Mouse (Mus musculus): ENCODE data around the gene Ncf4. TPM values are rescaled to one million over a fixed set of nuclear protein-coding genes. Genes with fewer than 3 reads are reported as not detected.

Ncf4 gene
- 100 to 1,000 TPM; 173 to 293 TPM for polyA plus RNA-seq (2017; shearing (Covaris generic))

DNA sequence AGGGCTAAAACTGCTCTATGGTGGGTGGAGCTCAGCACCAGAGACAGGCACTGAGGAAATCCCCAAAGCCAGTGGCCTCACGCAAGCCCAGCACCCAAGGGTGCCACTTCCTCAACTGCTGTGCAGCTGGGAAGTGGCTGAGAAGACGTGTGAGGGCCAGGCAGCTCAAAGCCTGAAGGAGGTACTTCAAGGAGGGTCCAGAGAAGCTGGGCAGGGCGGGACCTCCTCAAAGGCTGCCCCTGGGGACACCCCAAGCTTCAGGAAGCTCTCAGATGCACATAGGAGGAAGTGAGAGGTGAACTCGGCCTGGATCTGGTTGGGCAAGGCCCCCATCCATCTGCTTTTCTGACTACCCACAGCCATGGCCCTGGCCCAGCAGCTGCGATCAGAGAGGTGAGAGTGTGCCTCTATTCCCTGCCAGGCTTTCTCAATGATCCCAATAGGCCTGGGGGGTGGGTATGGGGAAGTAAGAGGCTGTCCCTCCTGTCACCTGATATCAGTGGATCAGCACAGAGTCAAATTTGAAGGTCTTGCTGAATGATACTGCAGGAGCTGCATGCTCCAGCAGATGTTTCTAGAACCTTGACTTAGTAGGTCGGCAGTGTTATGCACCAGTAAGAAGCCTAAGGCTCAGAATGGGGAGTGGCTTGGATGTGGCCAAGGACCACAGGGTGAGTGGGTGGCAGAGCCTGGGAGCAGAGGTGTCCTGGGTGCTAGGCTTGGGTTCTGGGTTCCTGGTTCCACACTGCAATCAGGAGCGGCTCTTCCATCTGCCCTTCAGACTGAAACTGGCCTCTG lies at the start of gene Ncf4:
TSS of gene Ncf4 (plus strand) at position 107 of the 798 bp plus-strand sequence.

DNA sequence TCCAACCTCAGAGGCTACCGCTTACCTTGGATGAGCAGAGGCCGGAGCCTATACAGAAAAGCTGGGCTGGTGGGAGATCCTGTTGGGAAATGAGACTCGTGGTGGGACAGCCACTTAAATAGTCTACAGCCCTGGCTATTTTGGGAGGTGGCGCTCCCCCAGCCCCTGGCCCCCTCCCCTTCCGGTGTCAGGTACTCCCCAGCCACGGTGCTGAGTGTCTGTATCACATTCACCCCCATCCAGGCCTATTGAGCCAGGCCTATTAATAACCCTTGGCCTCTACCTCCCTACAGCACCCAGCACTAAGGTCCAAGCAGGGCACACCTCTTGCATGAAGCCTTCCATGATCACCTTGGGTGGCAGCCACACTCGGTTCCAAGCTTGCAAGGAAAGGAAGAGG lies 38.3 kb upstream of the Ncf4 start, which contains the start of gene Pvalb:
TSS of gene Pvalb (minus strand) at position 89 of the 400 bp plus-strand sequence.

DNA sequence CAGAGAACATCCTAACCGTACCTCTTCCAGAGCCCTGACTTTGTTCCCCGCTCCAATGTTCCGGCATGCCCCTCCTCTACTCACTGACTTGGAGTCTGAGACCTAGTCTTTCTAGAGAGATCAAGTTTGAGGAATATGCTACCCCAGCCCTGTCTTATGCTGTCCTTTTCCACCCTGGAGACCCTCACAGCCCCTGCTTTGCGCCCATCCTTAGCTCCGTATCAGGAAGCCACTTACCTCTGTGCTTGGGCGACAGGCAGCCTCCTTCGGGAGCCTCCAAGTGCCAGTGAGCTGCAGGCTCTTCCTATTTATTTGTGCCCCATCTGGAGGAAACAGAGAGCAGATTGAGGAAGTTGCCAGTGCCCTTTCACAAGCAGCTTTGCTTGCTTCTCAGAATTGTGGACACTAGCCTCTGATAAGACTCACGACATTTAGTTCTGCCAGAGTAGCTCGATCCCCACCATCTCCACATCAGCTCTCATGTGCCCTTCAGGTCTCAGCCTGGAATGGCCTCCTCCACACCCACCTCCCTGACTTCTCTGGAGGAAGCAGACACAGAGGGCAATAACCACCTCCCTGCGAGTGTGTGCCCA lies 60.8 kb downstream of the Ncf4 start, which contains the start of gene Csf2rb2:
TSS of gene Csf2rb2 (minus strand) at position 381 of the 593 bp plus-strand sequence.

Other genes starting within 250 kb of the Ncf4 start
- gene Cacng2, start 124.8 kb upstream of the Ncf4 start, polyA plus RNA-seq (2017; shearing (Covaris generic)), result not detected
- gene Ift27, start 70.7 kb upstream of the Ncf4 start, polyA plus RNA-seq (2017; shearing (Covaris generic)), result 10 to 100 TPM; 58.1 to 62.2 TPM
- gene Pvalb, start 38.4 kb upstream of the Ncf4 start, polyA plus RNA-seq (2017; shearing (Covaris generic)), result not detected
- gene Csf2rb2, start 60.9 kb downstream of the Ncf4 start, polyA plus RNA-seq (2017; shearing (Covaris generic)), result under 1 TPM in 1 of 2 experiments, not detected in 1; 0.11 TPM
- under 1 TPM; 0.37 to 0.47 TPM for gene Csf2rb, start 81.0 kb downstream of the Ncf4 start, polyA plus RNA-seq (2017; shearing (Covaris generic))
- not detected for gene Tex33, start 151.1 kb downstream of the Ncf4 start, polyA plus RNA-seq (2017; shearing (Covaris generic))
- 1 to 10 TPM in 1 of 2 experiments, under 1 TPM in 1; 0.81 to 1.5 TPM for gene Tst, start 161.1 kb downstream of the Ncf4 start, polyA plus RNA-seq (2017; shearing (Covaris generic))
- gene Mpst, start 161.6 kb downstream of the Ncf4 start, polyA plus RNA-seq (2017; shearing (Covaris generic)), result 10 to 100 TPM; 11.4 to 12.2 TPM
- gene Kctd17, start 183.8 kb downstream of the Ncf4 start, polyA plus RNA-seq (2017; shearing (Covaris generic)), result 10 to 100 TPM; 22.1 to 45.0 TPM
- under 1 TPM in 1 of 2 experiments, not detected in 1; 0.24 TPM for gene Tmprss6, start 223.8 kb downstream of the Ncf4 start, polyA plus RNA-seq (2017; shearing (Covaris generic))

All from activated CD4-positive, CD25-positive, alpha-beta regulatory T cell (primary cell).